Mouse (Mus musculus) cortical plate, adult 2 months (tissue): Measurements from ENCODE around the gene Cyp4a29.
"Not testable (repeated sequence)": the region's sequence is repeated elsewhere in the genome, so short reads cannot be mapped to it uniquely, and the experiment has no call there.

Source experiments
- CTCF ChIP-seq: fragments of 200-500 bp; IDR thresholded peaks from 2 replicates; pipeline ENCODE4 v1.5.1; 2011; ENCODE audit warnings: mild to moderate bottlenecking, control low read depth, low read length; ENCODE audit not compliant: insufficient read depth; ENCODE audit errors: extremely low read depth
- POLR2A ChIP-seq: fragments of 200-500 bp; IDR thresholded peaks from 2 replicates; pipeline ENCODE4 v1.6.1; 2011; ENCODE audit warnings: mild to moderate bottlenecking, low read length, control low read depth; ENCODE audit not compliant: insufficient read depth; ENCODE audit errors: extremely low read depth

- TF ChIP-seq CTCF, POLR2A: not testable (repeated sequence)
Measured at GRCm38 (mm10) chr4:115232901-115233300, 9.0 kb upstream of the Cyp4a29 start.
